Mouse (Mus musculus): ENCODE data around the gene Kpna6. TPM values are rescaled to one million over a fixed set of nuclear protein-coding genes. Genes with fewer than 3 reads are reported as not detected.

The Kpna6 gene
- polyA plus RNA-seq (2012; rRNA removed) = 26.9 and 33.0 TPM in 2 replicates

DNA sequence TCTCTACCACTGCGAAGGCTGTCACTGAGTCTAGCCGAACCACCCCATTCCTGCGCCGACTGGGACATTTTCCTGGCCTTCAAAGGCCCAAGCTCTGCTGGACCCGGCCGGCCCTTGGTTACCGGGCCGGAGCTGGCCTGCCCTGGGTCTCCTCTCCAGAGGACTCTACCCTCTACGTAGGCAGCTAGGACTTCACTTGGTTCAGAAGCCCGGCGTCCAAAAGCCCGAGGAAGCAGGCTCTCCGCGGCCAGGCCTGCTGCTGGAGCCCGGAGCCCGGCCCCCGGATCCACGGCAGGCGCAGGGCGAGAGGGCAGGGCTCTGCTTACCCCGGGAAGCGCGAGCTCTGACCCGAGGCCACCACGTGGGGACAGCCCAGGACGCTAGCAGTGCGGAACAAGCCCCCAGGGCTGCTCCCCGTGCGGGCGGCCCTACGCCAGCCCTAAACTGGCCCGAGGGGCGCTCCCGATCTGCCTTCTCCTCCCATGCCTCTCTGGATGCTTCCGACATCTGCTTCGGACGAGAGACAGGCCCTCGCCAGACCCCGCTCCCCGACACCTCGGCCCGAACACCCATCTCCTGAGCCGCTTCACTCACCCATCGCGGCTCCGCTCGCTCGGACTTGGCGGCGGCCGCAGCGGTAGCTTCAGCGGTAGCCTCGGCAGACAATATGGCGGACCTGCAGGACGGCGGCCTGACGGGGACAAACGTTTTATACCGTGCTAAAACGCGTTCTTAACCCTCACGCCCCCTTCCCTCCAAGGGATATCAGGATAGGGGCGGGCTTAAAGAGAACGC lies at the start of gene Kpna6:
Gene Kpna6 (minus strand): TSS at position 685 of the 795 bp plus-strand sequence.

DNA sequence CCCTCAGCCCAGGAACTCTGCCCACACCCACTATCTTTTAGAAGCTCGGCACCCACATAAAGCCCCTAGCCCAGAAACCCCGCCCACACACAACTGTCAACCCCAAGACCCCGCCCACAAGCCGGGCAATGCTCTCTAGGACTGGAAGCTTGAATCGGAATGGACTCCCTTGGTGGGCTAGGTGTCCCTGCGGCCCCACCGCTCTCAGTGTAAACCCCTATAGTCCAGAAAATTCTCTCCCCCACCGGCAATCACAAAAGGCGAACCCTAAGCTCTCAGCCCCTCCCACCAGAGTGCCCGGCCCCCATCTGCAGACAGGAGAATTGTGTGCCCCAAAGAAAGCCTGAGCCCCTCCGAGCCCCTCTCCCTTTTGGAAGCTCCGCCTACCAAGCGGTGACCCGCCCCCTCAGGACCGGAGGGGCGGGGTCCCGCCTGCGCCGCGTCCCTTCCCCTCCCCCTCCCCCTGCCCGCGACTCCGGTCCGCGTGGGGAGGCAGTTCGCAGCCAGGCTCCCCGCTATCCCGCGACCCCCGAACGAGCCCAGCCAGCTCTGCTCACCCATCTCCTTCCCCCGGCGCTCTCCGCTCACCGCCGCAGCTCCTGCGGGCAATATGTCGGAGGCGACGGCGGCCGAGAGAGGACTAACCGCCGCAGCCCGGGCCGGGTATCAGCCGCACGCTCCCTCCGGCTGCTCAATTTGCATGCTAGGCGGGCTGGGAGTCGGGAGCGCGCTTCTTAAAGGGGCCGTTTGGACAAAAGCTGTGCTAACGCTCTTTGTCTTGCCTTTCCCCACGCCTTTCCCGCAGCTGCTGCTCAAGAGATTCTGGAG lies 23.8 kb upstream of the Kpna6 start, which contains the start of gene Tmem39b:
Gene Tmem39b (minus strand): TSS at position 681 of the 828 bp plus-strand sequence.

DNA sequence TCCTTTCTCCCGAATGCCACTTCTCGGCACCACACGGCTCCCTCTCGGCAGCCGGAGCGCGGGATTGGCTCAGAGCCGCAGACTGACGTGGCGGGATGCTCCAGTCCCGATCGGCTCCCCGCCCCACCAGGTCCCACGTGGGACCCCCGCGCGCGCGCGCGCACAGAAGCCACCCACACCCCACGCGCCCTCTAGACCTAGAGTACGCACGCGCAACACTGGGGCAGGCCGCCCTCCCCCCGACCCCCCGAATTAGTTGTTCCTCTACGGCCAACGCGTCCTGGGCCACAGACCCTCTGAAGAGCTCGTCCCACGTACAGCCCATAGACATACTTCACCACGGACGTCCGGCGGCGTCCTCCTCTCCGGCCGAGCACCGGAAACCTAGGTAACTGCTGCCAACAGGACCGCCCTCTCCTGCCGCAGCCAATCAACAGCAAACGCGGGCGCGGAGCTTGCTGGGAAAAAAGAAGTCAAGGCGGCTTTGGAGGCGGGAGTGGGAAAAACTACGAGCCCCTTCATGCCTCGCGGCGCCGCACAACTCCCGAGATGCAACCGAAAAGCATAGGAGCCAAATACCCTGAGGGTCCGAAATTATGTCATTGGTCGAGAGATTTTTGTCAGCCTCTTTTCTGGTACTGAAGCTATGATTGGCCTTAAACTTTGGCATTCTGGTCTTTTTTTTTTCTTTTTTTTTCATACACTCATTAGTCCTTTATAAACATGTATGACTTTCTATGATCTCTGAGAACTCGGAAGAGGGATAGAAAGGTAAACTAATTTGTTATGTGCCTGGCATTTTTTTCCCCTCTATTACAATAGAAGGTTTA lies 31.7 kb downstream of the Kpna6 start, which contains the start of gene Txlna:
Gene Txlna (minus strand): TSS at position 428 of the 830 bp plus-strand sequence.

DNA sequence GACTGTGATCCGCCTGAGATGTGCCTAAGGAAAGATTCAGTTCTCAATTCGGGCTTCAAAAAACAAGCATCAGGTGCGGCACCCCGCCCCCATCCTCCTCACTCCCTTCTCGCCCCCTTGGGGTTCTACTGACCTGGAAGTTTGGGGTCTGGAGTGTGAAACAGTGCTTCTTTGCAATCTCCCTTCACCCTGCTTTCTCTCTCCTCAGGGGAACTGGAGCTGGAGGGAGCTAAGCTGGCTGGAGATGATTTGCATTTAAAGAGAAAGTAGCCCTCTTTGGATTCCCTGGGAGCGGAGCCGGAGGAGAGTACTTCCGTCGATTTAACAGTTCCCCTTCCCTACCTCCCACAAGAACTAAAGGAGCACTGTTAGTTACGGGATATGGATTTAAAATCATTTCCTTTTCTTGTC lies 48.9 kb downstream of the Kpna6 start, which contains the start of gene Ccdc28b:
Gene Ccdc28b (minus strand): TSS at position 267 of the 411 bp plus-strand sequence.

DNA sequence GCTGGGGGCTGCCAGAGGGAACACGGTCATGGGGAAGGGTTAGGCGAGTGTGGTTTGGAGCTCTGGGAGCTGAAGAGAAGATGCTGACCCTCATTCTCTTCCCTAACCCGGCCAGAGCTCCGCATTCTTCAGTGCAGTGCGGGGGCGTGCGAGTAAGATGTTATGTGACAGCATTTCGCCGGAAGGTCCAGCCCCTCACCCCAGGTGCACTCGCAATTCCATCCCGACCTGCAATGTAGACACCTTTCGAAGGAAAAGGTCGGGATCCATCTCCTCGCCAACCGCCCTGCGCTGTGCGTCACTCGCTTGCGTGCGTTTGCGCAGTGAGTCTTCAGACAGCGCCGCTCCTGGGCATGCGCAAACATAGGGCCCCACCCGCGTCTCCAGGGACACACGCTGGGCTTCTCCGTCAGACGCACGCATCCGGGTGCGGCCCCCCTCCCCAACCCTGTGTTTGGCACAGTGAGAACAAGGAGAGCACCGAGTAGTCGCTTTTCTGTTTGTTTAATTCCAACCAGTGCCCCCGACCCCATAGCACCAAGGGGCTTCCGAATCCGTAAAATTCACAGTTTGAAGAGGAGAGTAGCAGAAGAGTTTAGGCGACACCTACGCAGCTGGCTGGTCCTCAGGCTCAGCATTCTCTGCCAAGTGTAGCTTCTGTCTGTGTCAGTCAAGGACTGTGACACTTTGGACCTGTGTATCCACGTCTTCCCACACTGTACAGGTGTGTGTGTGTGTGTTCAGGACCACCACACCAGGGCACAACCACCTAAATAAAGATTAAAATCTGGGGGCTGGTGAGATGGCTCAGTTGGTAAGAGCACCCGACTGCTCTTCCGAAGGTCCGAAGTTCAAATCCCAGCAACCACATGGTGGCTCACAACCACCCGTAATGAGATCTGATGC lies 53.5 kb downstream of the Kpna6 start, which contains the start of gene Iqcc:
Gene Iqcc (minus strand): TSS at position 314 of the 906 bp plus-strand sequence.

DNA sequence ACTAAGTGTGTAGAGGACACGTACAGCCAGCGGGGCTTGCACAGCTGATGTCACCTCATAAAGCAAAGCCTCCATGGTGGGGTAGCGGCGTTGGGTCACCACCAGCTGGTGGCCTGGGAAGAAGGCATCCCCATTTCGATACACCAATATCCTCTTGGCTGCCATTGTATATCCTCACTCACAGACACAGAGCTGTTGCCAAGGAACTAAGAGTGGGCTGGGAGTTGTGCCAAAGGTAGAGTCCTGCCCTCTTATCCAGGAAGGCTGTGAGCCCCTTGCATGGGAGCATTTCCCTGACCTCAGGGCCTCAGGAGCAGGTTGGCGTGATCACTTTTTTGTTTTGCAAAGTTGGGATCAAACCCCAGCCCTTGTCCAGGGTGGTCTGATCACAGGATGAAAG lies 58.5 kb downstream of the Kpna6 start, which contains the start of gene Dcdc2b:
Gene Dcdc2b (minus strand): TSS at position 165 of the 400 bp plus-strand sequence.

DNA sequence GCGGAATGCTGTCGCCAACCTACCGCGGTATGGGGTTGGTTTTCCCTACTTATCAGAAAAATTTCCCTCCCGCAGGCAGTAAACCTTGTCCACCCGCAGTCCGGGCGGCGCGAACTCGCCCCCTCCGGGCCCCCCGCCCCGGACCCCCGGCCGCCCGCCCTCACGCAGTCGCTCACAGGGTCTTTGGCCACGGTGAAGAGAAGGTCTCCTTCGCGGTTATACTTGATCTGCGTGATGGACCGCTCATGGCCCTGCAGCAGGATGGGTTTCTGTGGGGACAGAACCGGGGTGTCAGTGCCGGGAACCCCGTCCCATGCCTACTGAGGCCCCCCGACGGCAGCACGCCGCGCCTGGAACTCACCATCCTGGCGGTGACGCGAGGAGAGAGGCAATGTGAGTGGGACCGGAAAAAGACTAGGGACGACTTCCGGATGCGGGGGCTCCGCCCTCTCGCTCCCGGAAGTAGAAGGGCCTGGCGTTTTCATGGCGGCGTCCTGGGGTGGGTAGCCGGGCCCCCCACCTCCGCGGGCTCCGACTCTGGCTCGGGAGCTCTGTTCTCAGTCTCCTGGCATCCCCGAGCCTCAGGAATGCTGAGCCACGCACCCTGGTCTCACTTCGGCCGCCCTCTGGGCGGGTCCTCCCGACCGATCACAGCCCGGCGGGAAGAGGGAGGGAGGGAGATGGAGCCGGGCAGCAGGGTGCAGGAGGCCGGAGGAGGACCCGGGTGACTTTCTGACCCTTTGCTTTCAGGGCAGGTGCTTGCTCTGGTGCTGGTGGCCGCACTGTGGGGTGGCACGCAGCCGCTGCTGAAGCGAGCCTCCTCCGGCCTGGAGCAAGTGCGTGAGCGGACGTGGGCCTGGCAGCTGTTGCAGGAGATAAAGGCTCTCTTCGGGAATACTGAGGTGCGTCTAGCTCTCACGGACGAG lies 72.1 kb downstream of the Kpna6 start, which contains the start of the genes Eif3i and Tmem234:
Gene Eif3i (minus strand): TSS at position 416 of the 926 bp plus-strand sequence.
Gene Tmem234 (plus strand): TSS at position 436 of the 926 bp plus-strand sequence.

Other genes starting within 250 kb of the Kpna6 start
- gene Zbtb8b, start 231.9 kb downstream of the Kpna6 start, polyA plus RNA-seq (2012; rRNA removed) = 6.6 and 7.6 TPM in 2 replicates
- 17.6 and 21.9 TPM in 2 replicates for gene Bsdc1, start 211.2 kb downstream of the Kpna6 start, polyA plus RNA-seq (2012; rRNA removed)
- 0.12 and 0.14 TPM in 2 replicates for gene Tssk3, start 181.7 kb downstream of the Kpna6 start, polyA plus RNA-seq (2012; rRNA removed)
- 0.77 and 1.3 TPM in 2 replicates for gene Fam229a, start 181.6 kb downstream of the Kpna6 start, polyA plus RNA-seq (2012; rRNA removed)
- gene Marcksl1, start 159.2 kb downstream of the Kpna6 start, polyA plus RNA-seq (2012; rRNA removed) = 239 and 273 TPM in 2 replicates
- 44.1 and 66.6 TPM in 2 replicates for gene Hdac1, start 130.1 kb downstream of the Kpna6 start, polyA plus RNA-seq (2012; rRNA removed)
- 3.2 and 4.3 TPM in 2 replicates for gene Lck, start 99.1 kb downstream of the Kpna6 start, polyA plus RNA-seq (2012; rRNA removed)
- gene Fam167b, start 94.2 kb downstream of the Kpna6 start, polyA plus RNA-seq (2012; rRNA removed) = 13.2 and 17.4 TPM in 2 replicates
- gene Eif3i, start 72.1 kb downstream of the Kpna6 start, polyA plus RNA-seq (2012; rRNA removed) = 354 and 450 TPM in 2 replicates
- gene Tmem234, start 72.1 kb downstream of the Kpna6 start, polyA plus RNA-seq (2012; rRNA removed) = 165 and 182 TPM in 2 replicates
- gene Dcdc2b, start 58.5 kb downstream of the Kpna6 start, polyA plus RNA-seq (2012; rRNA removed) = 12.2 and 18.0 TPM in 2 replicates
- 53.4 and 62.1 TPM in 2 replicates for gene Iqcc, start 53.7 kb downstream of the Kpna6 start, polyA plus RNA-seq (2012; rRNA removed)
- 31.1 and 41.8 TPM in 2 replicates for gene Ccdc28b, start 48.8 kb downstream of the Kpna6 start, polyA plus RNA-seq (2012; rRNA removed)
- 46.1 and 46.5 TPM in 2 replicates for gene Txlna, start 31.7 kb downstream of the Kpna6 start, polyA plus RNA-seq (2012; rRNA removed)
- 53.8 and 78.5 TPM in 2 replicates for gene Tmem39b, start 24.1 kb upstream of the Kpna6 start, polyA plus RNA-seq (2012; rRNA removed)
- 50.4 and 104 TPM in 2 replicates for gene Khdrbs1, start 69.5 kb upstream of the Kpna6 start, polyA plus RNA-seq (2012; rRNA removed)
- gene Ptp4a2, start 138.5 kb upstream of the Kpna6 start, polyA plus RNA-seq (2012; rRNA removed) = 41.4 and 43.0 TPM in 2 replicates

Measured in ovary, adult 2 months (tissue).